Mouse (Mus musculus): ENCODE results near the gene Plin3. TPM values are rescaled to one million over a fixed set of nuclear protein-coding genes. Genes with fewer than 3 reads are reported as not detected.
"Not testable (repeated sequence)": the region's sequence is repeated elsewhere in the genome, so short reads cannot be mapped to it uniquely, and the experiment has no call there.

Gene Plin3
- polyA plus RNA-seq, 1 experiment from 2014 or later, result 62.7 TPM

GRCm38 (mm10) chr17:56259301-56260037, 33.2 kb downstream of the Plin3 start:
- 90% methylated on average over 10 of the region's 10 CpGs for WGBS
- peaks cover 55% of the 10 kb centered on the region for H3K36me3 ChIP-seq
- ATAC-seq (ENCODE audit: insufficient number of reproducible peaks, insufficient read depth, low FRiP score, low TSS enrichment, low read depth), result no peak
- H3K27ac ChIP-seq, result no peak overlapping the region
- H3K9ac ChIP-seq (replicated peaks), result peak overlapping the region; percentile 14; the same call in 1 of the 2 replicates
- H3K27me3 ChIP-seq, result no peaks in the 10 kb centered on the region
- no peak overlapping the region for H3K4me3 ChIP-seq (replicated peaks)
- no peak overlapping the region for H3K4me2 ChIP-seq
- peaks cover 36% of the 10 kb centered on the region for H3K4me1 ChIP-seq (replicated peaks)
- H3K9me3 ChIP-seq, result no peaks in the 10 kb centered on the region

GRCm38 (mm10) chr17:56258812-56259211, 33.9 kb downstream of the Plin3 start:
- H3K4me1 ChIP-seq (replicated peaks), result peaks cover 36% of the 10 kb centered on the region
- not testable (repeated sequence) for ATAC-seq (ENCODE audit: insufficient number of reproducible peaks, insufficient read depth, low FRiP score, low TSS enrichment, low read depth); H3K9ac ChIP-seq (replicated peaks); H3K27me3 ChIP-seq; H3K27ac ChIP-seq; H3K4me3 ChIP-seq (replicated peaks); H3K9me3 ChIP-seq
- H3K4me2 ChIP-seq, result 0 out of 2 replicates have a peak overlapping the region, but pooled peaks have one; percentile 96
- peaks cover 55% of the 10 kb centered on the region for H3K36me3 ChIP-seq
- 72% methylated on average over 2 of the region's 2 CpGs for WGBS

GRCm38 (mm10) chr17:56258269-56258668, 34.4 kb downstream of the Plin3 start:
- 0 out of 2 replicates have a peak overlapping the region, but pooled peaks have one; percentile 72 for H3K4me3 ChIP-seq (replicated peaks)
- ATAC-seq (ENCODE audit: insufficient number of reproducible peaks, insufficient read depth, low FRiP score, low TSS enrichment, low read depth); H3K27me3 ChIP-seq; H3K27ac ChIP-seq; H3K9ac ChIP-seq (replicated peaks); H3K9me3 ChIP-seq: not testable (repeated sequence)
- H3K4me2 ChIP-seq, result peak overlapping the region; percentile 96; the same call in 1 of the 2 replicates
- WGBS, result 94% methylated on average over 19 of the region's 19 CpGs
- H3K36me3 ChIP-seq, result peaks cover 55% of the 10 kb centered on the region
- H3K4me1 ChIP-seq (replicated peaks), result peaks cover 36% of the 10 kb centered on the region

GRCm38 (mm10) chr17:56257181-56257894, 35.3 kb downstream of the Plin3 start:
- peaks cover 36% of the 10 kb centered on the region for H3K4me1 ChIP-seq (replicated peaks)
- no peak overlapping the region for H3K27ac ChIP-seq
- H3K4me3 ChIP-seq (replicated peaks), result peak overlapping the region; percentile 72

GRCm38 (mm10) chr17:56256239-56256881, 36.3 kb downstream of the Plin3 start, which contains the start of gene Fem1a:
Fem1a (plus strand) TSS chr17:56256810.
- WGBS, result under 1% methylated on average over 28 of the region's 28 CpGs
- ATAC-seq (ENCODE audit: insufficient number of reproducible peaks, insufficient read depth, low FRiP score, low TSS enrichment, low read depth), result peak; percentile 89
- Histone ChIP-seq H3K4me1 (replicated peaks) (peaks cover 37% of the 10 kb centered on the region), H3K27me3 (no peaks in the 10 kb centered on the region), H3K27ac (peak within 1 kb of the TSS; percentile 87), H3K9ac (replicated peaks) (peak within 1 kb of the TSS; percentile 65), H3K9me3 (no peaks in the 10 kb centered on the region), H3K36me3 (peaks cover 37% of the 10 kb centered on the region), H3K4me2 (peak within 1 kb of the TSS; percentile 96), H3K4me3 (replicated peaks) (peak within 1 kb of the TSS; percentile 72)

More at GRCm38 (mm10) chr17:56257181-56257894, 35.3 kb downstream of the Plin3 start:
- H3K9me3 ChIP-seq, result no peaks in the 10 kb centered on the region
- ATAC-seq (ENCODE audit: insufficient number of reproducible peaks, insufficient read depth, low FRiP score, low TSS enrichment, low read depth), result no peak
- no peaks in the 10 kb centered on the region for H3K27me3 ChIP-seq
- 9% methylated on average over 58 of the region's 58 CpGs for WGBS
- H3K4me2 ChIP-seq, result peak overlapping the region; percentile 96
- H3K9ac ChIP-seq (replicated peaks), result peak overlapping the region; percentile 65
- peaks cover 46% of the 10 kb centered on the region for H3K36me3 ChIP-seq

GRCm38 (mm10) chr17:56255863-56256238, 36.8 kb downstream of the Plin3 start:
- peak overlapping the region; percentile 45 for H3K9ac ChIP-seq (replicated peaks)
- WGBS, result 0% methylated on average over 32 of the region's 32 CpGs
- peak; percentile 90 for ATAC-seq (ENCODE audit: insufficient number of reproducible peaks, insufficient read depth, low FRiP score, low TSS enrichment, low read depth)

GRCm38 (mm10) chr17:56255429-56255828, 37.2 kb downstream of the Plin3 start:
- Histone ChIP-seq H3K27me3 (no peaks in the 10 kb centered on the region), H3K9me3 (no peaks in the 10 kb centered on the region), H3K4me1 (replicated peaks) (peaks cover 42% of the 10 kb centered on the region), H3K36me3 (peaks cover 28% of the 10 kb centered on the region), H3K4me2 (peak overlapping the region; percentile 78; the same call in 1 of the 2 replicates), H3K27ac (peak overlapping the region; percentile 67; the same call in 1 of the 2 replicates), H3K4me3 (replicated peaks) (peak overlapping the region; percentile 72; the same call in 1 of the 2 replicates), H3K9ac (replicated peaks) (no peak overlapping the region)
- 19% methylated on average over 9 of the region's 9 CpGs for WGBS
- no peak for ATAC-seq (ENCODE audit: insufficient number of reproducible peaks, insufficient read depth, low FRiP score, low TSS enrichment, low read depth)

More at GRCm38 (mm10) chr17:56255863-56256238, 36.8 kb downstream of the Plin3 start:
- H3K4me1 ChIP-seq (replicated peaks), result peaks cover 42% of the 10 kb centered on the region
- peaks cover 32% of the 10 kb centered on the region for H3K36me3 ChIP-seq
- H3K9me3 ChIP-seq, result no peaks in the 10 kb centered on the region
- peak overlapping the region; percentile 87 for H3K27ac ChIP-seq
- H3K4me2 ChIP-seq, result peak overlapping the region; percentile 78
- peak overlapping the region; percentile 72 for H3K4me3 ChIP-seq (replicated peaks)
- no peaks in the 10 kb centered on the region for H3K27me3 ChIP-seq

GRCm38 (mm10) chr17:56254695-56255094, 38.0 kb downstream of the Plin3 start:
- Histone ChIP-seq H3K4me2 (no peak overlapping the region), H3K9ac (replicated peaks) (no peak overlapping the region), H3K4me3 (replicated peaks) (no peak overlapping the region), H3K4me1 (replicated peaks) (peaks cover 36% of the 10 kb centered on the region), H3K27me3 (no peaks in the 10 kb centered on the region), H3K36me3 (peaks cover 21% of the 10 kb centered on the region), H3K27ac (no peak overlapping the region), H3K9me3 (no peaks in the 10 kb centered on the region)
- 82% methylated on average over 4 of the region's 4 CpGs for WGBS
- no peak for ATAC-seq (ENCODE audit: insufficient number of reproducible peaks, insufficient read depth, low FRiP score, low TSS enrichment, low read depth)

- Histone ChIP-seq H3K36me3 (no peaks in the 10 kb centered on the region), H3K27ac (0 out of 2 replicates have a peak overlapping the region, but pooled peaks have one; percentile 17), H3K9me3 (no peaks in the 10 kb centered on the region), H3K4me1 (replicated peaks) (peaks cover 11% of the 10 kb centered on the region), H3K4me3 (replicated peaks) (no peak overlapping the region), H3K27me3 (peaks cover 3% of the 10 kb centered on the region; the same call in 1 of the 2 replicates), H3K9ac (replicated peaks) (no peak overlapping the region), H3K4me2 (no peak overlapping the region)
- no peak for ATAC-seq (ENCODE audit: insufficient number of reproducible peaks, insufficient read depth, low FRiP score, low TSS enrichment, low read depth)
- WGBS, result 31% methylated on average over 6 of the region's 6 CpGs
Observed at GRCm38 (mm10) chr17:56251136-56251829, 41.4 kb downstream of the Plin3 start.

- 61% methylated on average over 7 of the region's 7 CpGs for WGBS
- Histone ChIP-seq H3K4me2 (no peak overlapping the region), H3K9ac (replicated peaks) (no peak overlapping the region), H3K36me3 (no peaks in the 10 kb centered on the region), H3K4me3 (replicated peaks) (no peak overlapping the region), H3K27me3 (peaks cover 16% of the 10 kb centered on the region), H3K4me1 (replicated peaks) (peaks cover 3% of the 10 kb centered on the region), H3K27ac (no peak overlapping the region), H3K9me3 (no peaks in the 10 kb centered on the region)
- ATAC-seq (ENCODE audit: insufficient number of reproducible peaks, insufficient read depth, low FRiP score, low TSS enrichment, low read depth), result no peak
Observed at GRCm38 (mm10) chr17:56245608-56246007, 47.1 kb downstream of the Plin3 start.

All from limb, embryonic 12.5 days (tissue).